Mouse (Mus musculus): Measurements from ENCODE around the gene Ly6g5c. TPM values are rescaled to one million over a fixed set of nuclear protein-coding genes. Genes with fewer than 3 reads are reported as not detected.

Ly6g5c gene
- polyA plus RNA-seq, 1 experiment, result not detected

GRCm38 (mm10) chr17:35090166-35090932 is 17.7 kb upstream of the Ly6g5c start:
- TF ChIP-seq POLR2A (IDR thresholded peaks at IDR 0.05; ENCODE audit: borderline replicate concordance, low read depth, low read length) (no peak), CTCF (IDR thresholded peaks at IDR 0.05; ENCODE audit: low read depth, low read length) (no peak)
- H3K27ac ChIP-seq (ENCODE audit: insufficient read depth, low read depth, low read length), result no peak overlapping the region

GRCm38 (mm10) chr17:35092403-35093198 is 15.5 kb upstream of the Ly6g5c start:
- H3K4me3 ChIP-seq (ENCODE audit: insufficient read depth, low read length), result no peak overlapping the region
- no peak overlapping the region for H3K27ac ChIP-seq (ENCODE audit: insufficient read depth, low read depth, low read length)
- TF ChIP-seq POLR2A (IDR thresholded peaks at IDR 0.05; ENCODE audit: borderline replicate concordance, low read depth, low read length), result no peak
- TF ChIP-seq CTCF (IDR thresholded peaks at IDR 0.05; ENCODE audit: low read depth, low read length), result no peak
- H3K4me1 ChIP-seq (ENCODE audit: control insufficient read depth, insufficient read depth, low read length), result peaks cover 6% of the 10 kb centered on the region

More at GRCm38 (mm10) chr17:35090166-35090932, 17.7 kb upstream of the Ly6g5c start:
- Histone ChIP-seq H3K4me1 (ENCODE audit: control insufficient read depth, insufficient read depth, low read length) (peaks cover 6% of the 10 kb centered on the region), H3K4me3 (ENCODE audit: insufficient read depth, low read length) (peak overlapping the region; percentile 94)

GRCm38 (mm10) chr17:35094475-35095365 is 13.4 kb upstream of the Ly6g5c start:
- no peak for TF ChIP-seq CTCF (IDR thresholded peaks at IDR 0.05; ENCODE audit: low read depth, low read length)
- TF ChIP-seq POLR2A (IDR thresholded peaks at IDR 0.05; ENCODE audit: borderline replicate concordance, low read depth, low read length), result no peak
- peaks cover 6% of the 10 kb centered on the region for H3K4me1 ChIP-seq (ENCODE audit: control insufficient read depth, insufficient read depth, low read length)
- H3K4me3 ChIP-seq (ENCODE audit: insufficient read depth, low read length), result no peak overlapping the region
- no peak overlapping the region for H3K27ac ChIP-seq (ENCODE audit: insufficient read depth, low read depth, low read length)

GRCm38 (mm10) chr17:35096597-35096996 is 11.5 kb upstream of the Ly6g5c start:
- peaks cover 6% of the 10 kb centered on the region for H3K4me1 ChIP-seq (ENCODE audit: control insufficient read depth, insufficient read depth, low read length)
- H3K4me3 ChIP-seq (ENCODE audit: insufficient read depth, low read length), result no peak overlapping the region
- TF ChIP-seq CTCF (IDR thresholded peaks at IDR 0.05; ENCODE audit: low read depth, low read length), result no peak
- no peak for TF ChIP-seq POLR2A (IDR thresholded peaks at IDR 0.05; ENCODE audit: borderline replicate concordance, low read depth, low read length)
- H3K27ac ChIP-seq (ENCODE audit: insufficient read depth, low read depth, low read length), result no peak overlapping the region

GRCm38 (mm10) chr17:35097164-35097655 is 10.9 kb upstream of the Ly6g5c start:
- H3K27ac ChIP-seq (ENCODE audit: insufficient read depth, low read depth, low read length), result no peak overlapping the region
- TF ChIP-seq POLR2A (IDR thresholded peaks at IDR 0.05; ENCODE audit: borderline replicate concordance, low read depth, low read length) (no peak), CTCF (IDR thresholded peaks at IDR 0.05; ENCODE audit: low read depth, low read length) (no peak)
- H3K4me3 ChIP-seq (ENCODE audit: insufficient read depth, low read length), result no peak overlapping the region
- H3K4me1 ChIP-seq (ENCODE audit: control insufficient read depth, insufficient read depth, low read length), result peaks cover 6% of the 10 kb centered on the region

- Histone ChIP-seq H3K4me1 (ENCODE audit: control insufficient read depth, insufficient read depth, low read length) (no peaks in the 10 kb centered on the region), H3K4me3 (ENCODE audit: insufficient read depth, low read length) (no peak overlapping the region), H3K27ac (ENCODE audit: insufficient read depth, low read depth, low read length) (no peak overlapping the region)
- TF ChIP-seq POLR2A (IDR thresholded peaks at IDR 0.05; ENCODE audit: borderline replicate concordance, low read depth, low read length), result no peak
- no peak for TF ChIP-seq CTCF (IDR thresholded peaks at IDR 0.05; ENCODE audit: low read depth, low read length)
Measured at GRCm38 (mm10) chr17:35100196-35100765, 7.8 kb upstream of the Ly6g5c start.

GRCm38 (mm10) chr17:35101161-35101560 is 6.9 kb upstream of the Ly6g5c start:
- no peaks in the 10 kb centered on the region for H3K4me1 ChIP-seq (ENCODE audit: control insufficient read depth, insufficient read depth, low read length)
- no peak overlapping the region for H3K4me3 ChIP-seq (ENCODE audit: insufficient read depth, low read length)
- TF ChIP-seq CTCF (IDR thresholded peaks at IDR 0.05; ENCODE audit: low read depth, low read length) (no peak), POLR2A (IDR thresholded peaks at IDR 0.05; ENCODE audit: borderline replicate concordance, low read depth, low read length) (no peak)
- H3K27ac ChIP-seq (ENCODE audit: insufficient read depth, low read depth, low read length), result no peak overlapping the region

- no peaks in the 10 kb centered on the region for H3K4me1 ChIP-seq (ENCODE audit: control insufficient read depth, insufficient read depth, low read length)
- no peak overlapping the region for H3K4me3 ChIP-seq (ENCODE audit: insufficient read depth, low read length)
- no peak overlapping the region for H3K27ac ChIP-seq (ENCODE audit: insufficient read depth, low read depth, low read length)
- no peak for TF ChIP-seq CTCF (IDR thresholded peaks at IDR 0.05; ENCODE audit: low read depth, low read length)
Measured at GRCm38 (mm10) chr17:35102299-35102698, 5.8 kb upstream of the Ly6g5c start.

- Histone ChIP-seq H3K4me3 (ENCODE audit: insufficient read depth, low read length) (no peak overlapping the region), H3K27ac (ENCODE audit: insufficient read depth, low read depth, low read length) (no peak overlapping the region), H3K4me1 (ENCODE audit: control insufficient read depth, insufficient read depth, low read length) (no peaks in the 10 kb centered on the region)
- TF ChIP-seq CTCF (IDR thresholded peaks at IDR 0.05; ENCODE audit: low read depth, low read length) (no peak), POLR2A (IDR thresholded peaks at IDR 0.05; ENCODE audit: borderline replicate concordance, low read depth, low read length) (no peak)
Measured at GRCm38 (mm10) chr17:35103221-35103690, 4.8 kb upstream of the Ly6g5c start.
